12 mouse cellular contexts compared by ENCODE assay signal in genomic region chr13:81332018-81332417, GRCm38 (mm10).
DNase-seq lines count a peak whose midpoint lies in the region; ATAC-seq lines count a peak whose summit lies in the region.
"Had no signal": no experiment of that assay in that cellular context is flagged by ENCODE, and none has a peak within 500 bp of the region (broad histone marks: within the 10 kb centered on the region; RNA-seq: fewer than 3 reads in every experiment).

No protein-coding gene starts in this region.

- H3K36me3 ChIP-seq in hindbrain, embryonic 11.5 days (ENCODE audit: control insufficient read depth, insufficient read depth, low read length): 0 out of 2 replicates have a peak, but pooled peaks cover 3% of the 10 kb centered on the region
- H3K36me3 ChIP-seq in hindbrain, embryonic 14.5 days (replicated peaks; ENCODE audit: control insufficient read depth, insufficient read depth): no peaks in the 10 kb centered on the region
- H3K36me3 ChIP-seq in intestine, embryonic 15.5 days: no peaks in the 10 kb centered on the region

- no peaks in the 10 kb centered on the region for H3K9me3 ChIP-seq in hindbrain, embryonic 11.5 days (ENCODE audit: control insufficient read depth, low read length)
- H3K9me3 ChIP-seq in hindbrain, embryonic 14.5 days (ENCODE audit: control insufficient read depth, low read length): no peaks in the 10 kb centered on the region
- no peaks in the 10 kb centered on the region for H3K9me3 ChIP-seq in intestine, embryonic 15.5 days

- ATAC-seq in hindbrain, embryonic 11.5 days (ENCODE audit: low FRiP score): 0 out of 2 replicates have a peak, but pooled peaks have one; percentile 43
- no peak for ATAC-seq in hindbrain, embryonic 14.5 days (ENCODE audit: low FRiP score)
- peak; percentile 90 for ATAC-seq in intestine, embryonic 15.5 days
- ATAC-seq: CD4-positive, CD25-positive, alpha-beta regulatory T cell, adult 4 months had no signal

- H3K4me1 ChIP-seq in hindbrain, embryonic 11.5 days (replicated peaks; ENCODE audit: control insufficient read depth, insufficient read depth, low read length): no peaks in the 10 kb centered on the region
- H3K4me1 ChIP-seq in hindbrain, embryonic 14.5 days (replicated peaks; ENCODE audit: control insufficient read depth, insufficient read depth, low read length): no peaks in the 10 kb centered on the region
- H3K4me1 ChIP-seq in intestine, embryonic 15.5 days (replicated peaks): no peaks in the 10 kb centered on the region

- no peak overlapping the region for H3K9ac ChIP-seq in hindbrain, embryonic 11.5 days (ENCODE audit: low read depth, low read length)
- H3K9ac ChIP-seq in hindbrain, embryonic 14.5 days: no peak overlapping the region
- H3K9ac ChIP-seq in intestine, embryonic 15.5 days: no peak overlapping the region

- 43% methylated on average over 3 of the region's 3 CpGs for WGBS in hindbrain, embryonic 11.5 days
- 52% methylated on average over 3 of the region's 3 CpGs for WGBS in hindbrain, embryonic 14.5 days
- WGBS in intestine, embryonic 15.5 days: 20% methylated on average over 3 of the region's 3 CpGs

- H3K27ac ChIP-seq in hindbrain, embryonic 11.5 days (ENCODE audit: low read depth, low read length): no peak overlapping the region
- H3K27ac ChIP-seq in hindbrain, embryonic 14.5 days: no peak overlapping the region
- H3K27ac ChIP-seq in intestine, embryonic 15.5 days: 0 out of 2 replicates have a peak overlapping the region, but pooled peaks have one; percentile 33
- H3K27ac ChIP-seq: layer of hippocampus, adult 2 months had no signal

- no peaks in the 10 kb centered on the region for H3K27me3 ChIP-seq in hindbrain, embryonic 11.5 days (ENCODE audit: control insufficient read depth, insufficient read depth, low read length)
- H3K27me3 ChIP-seq in hindbrain, embryonic 14.5 days (ENCODE audit: control insufficient read depth, insufficient read depth, low read length): no peaks in the 10 kb centered on the region
- H3K27me3 ChIP-seq in intestine, embryonic 15.5 days (replicated peaks): no peaks in the 10 kb centered on the region

- H3K4me3 ChIP-seq in hindbrain, embryonic 11.5 days (ENCODE audit: low read depth, low read length): no peak overlapping the region
- no peak overlapping the region for H3K4me3 ChIP-seq in hindbrain, embryonic 14.5 days (replicated peaks; ENCODE audit: low read length)
- H3K4me3 ChIP-seq in intestine, embryonic 15.5 days (replicated peaks): no peak overlapping the region
- H3K4me3 ChIP-seq: layer of hippocampus, adult 2 months had no signal

- DNase-seq in hindbrain, embryonic 11.5 days (ENCODE audit: low spot score): no peak
- DNase-seq in hindbrain, embryonic 14.5 days (ENCODE audit: low spot score): no peak
- DNase-seq in embryo, embryonic 10.5 days (ENCODE audit: low spot score): peak; percentile 52
- peak; percentile 46 to 64 for DNase-seq in kidney, postnatal 4 days
- DNase-seq in cerebellum, postnatal 36 days: no peak
- DNase-seq in left cerebral cortex, postnatal 25 days (ENCODE audit: low spot score in 2 of 2): no peak
- DNase-seq in thymus, adult 18-20 months: no peak
- DNase-seq: retina, postnatal 1 day; thymus, postnatal 25 days had no signal

- intact Hi-C loops in left cerebral cortex, postnatal 25 days (cut with DNase I): no loop called here

- no peak overlapping the region for H3K4me2 ChIP-seq in hindbrain, embryonic 11.5 days (replicated peaks; ENCODE audit: low read depth, low read length)
- no peak overlapping the region for H3K4me2 ChIP-seq in hindbrain, embryonic 14.5 days (replicated peaks)
- no peak overlapping the region for H3K4me2 ChIP-seq in intestine, embryonic 15.5 days (replicated peaks)

Comparison
In these comparisons a context has a peak if more than half of its experiments do, and no peak if none do; other contexts are left out.
1. DNase-seq: peak in embryo, embryonic 10.5 days (single experiment) and kidney, postnatal 4 days (2 of 2); none in hindbrain, embryonic 11.5 days (single experiment), hindbrain, embryonic 14.5 days (single experiment), cerebellum, postnatal 36 days (0 of 2), left cerebral cortex, postnatal 25 days (0 of 2) and thymus, adult 18-20 months (0 of 2).